Mouse (Mus musculus): ENCODE measurements around the gene Hist1h2bq.

Hist1h2bq gene

DNA sequence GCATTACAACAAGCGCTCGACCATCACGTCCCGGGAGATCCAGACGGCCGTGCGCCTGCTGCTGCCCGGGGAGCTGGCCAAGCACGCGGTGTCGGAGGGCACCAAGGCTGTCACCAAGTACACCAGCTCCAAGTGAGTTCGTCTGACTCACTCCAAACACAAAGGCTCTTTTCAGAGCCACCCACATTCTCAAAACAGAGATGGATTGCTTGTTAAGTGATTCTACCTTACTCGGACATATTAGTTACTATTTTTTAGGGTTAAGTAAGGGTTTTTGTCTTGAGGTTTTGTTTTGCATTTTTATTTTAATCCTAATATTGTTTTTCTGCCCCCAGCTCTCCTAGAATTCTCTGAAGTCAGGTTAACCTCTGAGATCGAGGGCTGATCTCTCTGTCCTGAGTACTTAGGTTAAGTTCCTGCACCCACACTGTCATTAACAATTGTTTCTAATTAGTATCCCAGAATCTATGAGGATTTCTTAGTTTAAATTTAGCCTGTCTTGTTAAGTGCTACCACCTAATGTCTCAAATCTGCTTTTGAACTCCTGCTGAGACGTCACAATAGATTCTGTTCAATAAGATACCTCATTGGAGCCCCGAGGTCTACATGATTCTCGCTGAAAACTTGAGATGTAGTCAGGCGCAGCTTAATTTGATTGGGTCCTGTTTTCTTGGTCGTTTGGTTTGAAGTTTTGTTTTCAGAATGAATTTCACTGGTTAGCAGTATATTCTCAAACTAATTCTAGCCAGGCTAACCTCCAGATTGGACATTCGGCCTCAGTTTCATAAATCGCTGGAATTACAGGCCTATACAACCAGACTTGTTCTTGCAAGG lies 22.0 kb downstream of the Hist1h2bq start:
- DNase-seq = no peak

DNA sequence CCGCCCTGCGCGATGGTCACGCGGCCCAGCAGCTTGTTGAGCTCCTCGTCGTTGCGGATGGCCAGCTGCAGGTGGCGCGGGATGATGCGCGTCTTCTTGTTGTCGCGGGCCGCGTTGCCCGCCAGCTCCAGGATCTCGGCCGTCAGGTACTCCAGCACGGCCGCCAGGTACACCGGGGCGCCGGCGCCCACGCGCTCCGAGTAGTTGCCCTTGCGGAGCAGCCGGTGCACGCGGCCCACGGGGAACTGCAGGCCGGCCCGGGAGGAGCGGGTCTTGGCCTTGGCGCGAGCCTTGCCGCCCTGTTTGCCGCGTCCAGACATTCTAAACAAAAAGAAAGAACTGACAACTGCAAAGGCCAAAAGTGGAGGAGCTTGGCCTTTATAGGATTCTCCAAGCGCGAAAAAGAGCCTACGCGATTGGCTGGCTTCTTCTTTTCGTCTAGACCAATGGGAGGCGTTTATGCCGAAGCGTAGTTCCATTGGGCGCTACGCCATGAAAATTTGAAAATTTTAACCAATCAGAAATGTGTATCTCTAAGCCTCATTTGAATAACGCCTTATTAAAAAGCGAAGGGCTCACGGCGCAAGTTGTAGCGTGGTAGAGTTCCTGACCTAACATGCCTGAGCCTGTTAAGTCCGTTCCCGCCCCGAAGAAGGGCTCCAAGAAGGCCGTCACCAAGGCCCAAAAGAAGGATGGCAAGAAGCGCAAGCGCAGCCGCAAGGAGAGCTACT lies 22.9 kb downstream of the Hist1h2bq start, which contains the start of the genes Hist1h2an and Hist1h2bp:
Gene Hist1h2an, minus strand, starts transcription at position 320 of the 731 bp plus-strand sequence.
Gene Hist1h2bp, plus strand, starts transcription at position 563 of the 731 bp plus-strand sequence.
- DNase-seq = peak; percentile 86

DNA sequence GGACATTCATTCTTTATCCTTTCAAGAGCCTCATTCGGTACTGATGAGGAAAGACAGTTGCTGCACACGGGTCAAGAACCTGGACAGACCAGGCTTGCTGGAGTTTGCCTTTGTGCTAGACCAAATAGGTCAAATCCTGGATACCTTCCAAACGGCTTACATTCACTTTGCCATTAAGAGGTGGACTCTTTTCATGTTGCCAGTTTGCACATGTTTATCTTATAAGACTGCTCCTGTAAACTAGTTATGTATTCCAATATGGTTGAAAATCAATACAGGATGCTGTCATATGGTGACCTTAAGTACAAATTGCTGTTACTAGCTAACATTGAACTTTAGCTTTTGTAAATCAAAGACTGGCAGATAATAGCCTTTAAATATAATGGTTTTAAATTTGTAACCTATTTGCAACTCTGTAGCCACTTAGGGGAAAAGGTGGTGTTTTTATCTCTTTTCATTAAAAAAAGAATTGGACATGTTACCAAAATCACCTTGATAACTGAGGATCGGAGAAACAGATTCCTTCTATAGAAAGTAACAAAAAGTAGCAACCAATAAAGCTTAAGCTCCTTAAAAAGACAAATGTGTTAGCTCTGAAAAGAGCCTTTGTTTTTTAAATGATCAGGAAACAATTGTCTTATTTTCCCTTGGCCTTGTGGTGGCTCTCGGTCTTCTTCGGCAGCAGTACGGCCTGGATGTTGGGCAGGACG lies 23.7 kb downstream of the Hist1h2bq start:
- DNase-seq = no peak

DNA sequence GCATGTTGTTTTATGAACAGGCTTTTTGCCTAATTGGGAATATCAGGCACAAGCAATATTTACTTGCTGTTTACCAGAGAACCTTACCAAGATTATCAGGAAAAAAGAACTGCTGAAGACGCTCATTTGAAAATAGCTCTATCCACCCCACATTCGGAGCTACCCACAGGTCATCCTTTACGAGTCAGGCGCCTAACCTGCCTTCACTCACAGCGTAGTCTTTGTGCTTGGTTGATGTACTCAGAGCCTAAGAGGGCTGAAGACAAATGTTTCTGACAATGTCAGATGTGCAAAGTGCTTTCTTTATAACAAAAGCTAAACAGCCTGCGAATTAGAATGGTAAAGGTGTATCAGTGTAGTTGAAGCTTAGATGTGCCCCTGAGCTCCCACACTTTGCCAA lies 25.7 kb downstream of the Hist1h2bq start:
- no peak for DNase-seq

DNA sequence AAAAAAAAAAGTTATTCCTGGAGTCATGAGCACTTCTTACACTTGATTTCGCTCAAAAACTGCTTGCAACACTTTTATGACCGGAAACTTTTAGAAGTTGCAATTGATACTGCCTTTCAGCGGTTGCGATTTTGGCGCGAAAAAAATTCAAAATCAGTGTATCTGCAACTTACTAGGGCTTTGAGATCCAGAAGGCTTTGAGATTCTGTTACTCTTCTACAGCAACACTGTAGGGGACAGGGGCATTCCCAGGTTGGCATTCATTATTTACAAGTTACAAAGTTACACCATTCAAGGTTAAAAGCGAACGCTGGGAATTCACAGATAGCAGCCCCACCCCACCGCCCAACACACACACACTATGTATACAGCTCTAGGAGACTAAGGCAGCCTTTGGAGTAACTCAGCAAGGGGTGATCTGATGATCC lies 26.2 kb downstream of the Hist1h2bq start:
- DNase-seq = peak; percentile 20

DNA sequence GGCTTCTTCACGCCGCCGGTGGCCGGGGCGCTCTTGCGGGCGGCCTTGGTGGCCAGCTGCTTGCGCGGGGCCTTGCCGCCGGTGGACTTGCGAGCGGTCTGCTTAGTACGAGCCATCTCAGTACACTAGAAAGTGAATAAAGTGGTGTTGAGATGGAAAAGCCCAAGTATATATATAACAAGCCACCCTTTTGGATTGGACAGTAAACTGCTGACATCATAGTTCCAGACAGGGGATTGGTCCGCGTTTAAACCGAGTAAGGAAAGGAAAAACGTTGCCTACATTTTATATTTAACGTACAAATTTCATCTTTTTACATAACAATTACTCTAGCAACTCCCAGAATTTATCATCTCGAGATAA lies 26.8 kb downstream of the Hist1h2bq start, which contains the start of gene Hist1h3i:
Gene Hist1h3i, minus strand, starts transcription at position 116 of the 363 bp plus-strand sequence.
- DNase-seq = peak; percentile 49

DNA sequence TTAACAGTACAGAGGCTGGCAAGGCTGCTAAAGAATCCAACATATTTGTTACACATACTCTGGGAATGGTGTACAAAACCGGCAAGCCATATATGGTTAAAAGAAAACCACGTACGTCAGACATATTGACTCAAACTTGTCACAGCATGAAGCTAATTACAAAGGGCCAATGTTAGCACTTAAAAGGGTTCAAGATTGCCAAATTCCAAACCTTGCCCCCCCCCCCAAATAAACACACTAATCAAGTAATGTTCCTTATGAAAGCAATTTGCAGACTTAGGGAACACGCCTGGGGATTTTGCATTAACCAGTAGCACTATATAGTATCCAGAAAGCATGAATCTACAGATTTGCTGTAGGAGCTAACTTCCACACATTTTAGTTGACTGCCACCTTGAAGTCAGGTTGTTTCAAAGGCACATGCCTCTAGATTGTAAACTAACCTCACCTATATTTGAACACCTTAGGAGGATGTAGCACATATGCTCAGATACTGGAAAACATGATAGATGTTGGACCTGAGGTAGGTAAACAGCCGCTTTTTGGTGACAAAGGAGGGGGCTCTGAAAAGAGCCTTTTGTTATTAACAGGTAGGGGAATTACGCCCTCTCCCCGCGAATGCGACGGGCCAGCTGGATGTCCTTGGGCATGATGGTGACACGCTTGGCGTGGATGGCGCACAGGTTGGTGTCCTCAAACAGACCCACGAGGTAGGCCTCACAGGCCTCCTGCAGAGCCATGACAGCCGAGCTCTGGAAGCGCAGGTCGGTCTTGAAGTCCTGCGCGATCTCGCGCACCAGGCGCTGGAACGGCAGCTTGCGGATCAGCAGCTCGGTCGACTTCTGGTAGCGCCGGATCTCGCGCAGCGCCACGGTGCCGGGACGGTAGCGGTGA lies 27.4 kb downstream of the Hist1h2bq start:
- peak; percentile 24 for DNase-seq

DNA sequence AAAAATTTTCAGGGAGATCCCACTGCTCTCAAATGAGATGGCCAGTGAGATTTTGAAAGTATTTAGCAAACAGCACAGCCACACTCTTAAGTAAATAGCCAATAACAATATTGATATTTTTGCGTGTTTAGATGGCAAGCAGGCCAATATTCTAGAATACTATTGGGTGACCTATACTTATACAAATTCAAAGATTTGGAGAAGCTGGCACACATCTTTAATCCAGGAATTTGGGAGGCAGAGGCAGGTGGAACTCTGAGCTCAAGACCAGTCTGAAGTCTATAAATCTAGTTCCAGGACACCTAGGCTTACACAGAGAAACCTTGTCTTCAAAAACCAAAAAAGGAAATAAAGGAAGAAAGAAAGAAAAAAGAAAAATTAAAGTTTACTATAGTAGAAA lies 28.4 kb downstream of the Hist1h2bq start:
- DNase-seq = no peak

DNA sequence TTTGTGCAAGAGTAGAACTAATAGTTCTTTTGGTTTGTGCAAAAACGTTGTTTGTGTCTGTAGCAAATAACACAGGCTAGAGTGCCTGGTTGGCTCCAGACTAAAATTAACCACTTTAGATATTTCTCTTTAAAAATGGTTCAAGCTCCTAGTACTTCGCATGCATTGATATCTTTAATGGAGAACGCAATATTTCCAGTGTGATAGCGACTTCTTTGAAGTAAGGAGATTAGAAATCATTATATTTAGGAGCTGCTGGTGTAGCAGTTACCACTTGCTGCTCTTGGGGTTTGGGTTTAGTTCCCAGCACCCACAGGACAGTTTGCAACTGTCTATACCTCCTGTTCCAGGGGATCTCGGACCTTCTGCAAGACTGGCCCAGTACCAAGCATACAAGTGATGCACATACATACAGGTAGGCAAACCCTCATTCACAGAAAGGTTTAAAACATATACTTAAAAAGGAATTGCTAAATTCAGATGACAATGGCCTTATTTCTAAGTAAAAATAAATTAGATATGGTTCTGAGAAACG lies 28.9 kb downstream of the Hist1h2bq start:
- no peak for DNase-seq

DNA sequence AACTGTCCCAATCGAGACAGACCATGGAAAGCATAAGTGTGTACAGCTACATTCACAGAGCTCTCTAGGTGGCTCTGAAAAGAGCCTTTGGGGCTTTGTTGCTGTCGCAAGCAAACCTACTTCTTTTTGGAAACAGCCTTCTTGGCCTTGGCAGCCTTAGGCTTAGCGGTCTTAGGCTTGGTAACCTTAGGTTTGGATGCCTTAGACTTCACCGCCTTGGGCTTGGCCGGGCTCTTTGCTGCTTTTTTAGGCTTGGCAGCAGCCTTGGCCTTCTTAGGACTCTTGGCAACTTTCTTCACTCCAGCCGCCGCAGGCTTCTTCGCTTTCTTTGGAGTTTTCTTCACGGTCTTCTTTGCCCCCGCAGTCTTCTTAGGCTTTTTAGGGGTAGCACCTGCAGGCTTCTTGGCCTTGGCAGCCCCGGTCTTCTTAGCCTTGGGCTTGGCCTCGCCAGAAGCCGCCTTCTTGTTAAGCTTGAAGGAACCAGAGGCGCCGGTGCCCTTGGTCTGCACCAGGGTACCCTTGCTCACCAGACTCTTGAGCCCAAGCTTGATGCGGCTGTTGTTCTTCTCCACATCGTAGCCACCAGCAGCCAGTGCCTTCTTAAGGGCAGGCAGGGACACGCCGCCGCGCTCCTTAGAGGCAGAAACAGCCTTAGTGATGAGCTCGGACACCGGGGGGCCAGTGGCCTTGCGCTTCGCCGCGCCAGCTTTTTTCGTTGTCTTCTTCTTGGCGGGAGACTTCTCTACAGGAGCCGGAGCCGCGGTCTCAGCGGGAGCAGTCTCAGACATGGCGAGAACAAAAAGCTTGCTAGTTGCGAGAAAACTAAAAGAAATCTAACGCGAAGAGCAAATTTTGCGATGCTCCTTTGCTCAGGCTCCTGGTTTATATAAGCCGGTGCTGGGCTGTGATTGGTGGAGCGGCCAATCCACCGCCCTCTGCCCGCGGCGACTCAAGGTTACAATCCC lies 29.9 kb downstream of the Hist1h2bq start, which contains the start of gene Hist1h1b:
Gene Hist1h1b, minus strand, starts transcription at position 859 of the 965 bp plus-strand sequence.
- DNase-seq = peak; percentile 72

DNA sequence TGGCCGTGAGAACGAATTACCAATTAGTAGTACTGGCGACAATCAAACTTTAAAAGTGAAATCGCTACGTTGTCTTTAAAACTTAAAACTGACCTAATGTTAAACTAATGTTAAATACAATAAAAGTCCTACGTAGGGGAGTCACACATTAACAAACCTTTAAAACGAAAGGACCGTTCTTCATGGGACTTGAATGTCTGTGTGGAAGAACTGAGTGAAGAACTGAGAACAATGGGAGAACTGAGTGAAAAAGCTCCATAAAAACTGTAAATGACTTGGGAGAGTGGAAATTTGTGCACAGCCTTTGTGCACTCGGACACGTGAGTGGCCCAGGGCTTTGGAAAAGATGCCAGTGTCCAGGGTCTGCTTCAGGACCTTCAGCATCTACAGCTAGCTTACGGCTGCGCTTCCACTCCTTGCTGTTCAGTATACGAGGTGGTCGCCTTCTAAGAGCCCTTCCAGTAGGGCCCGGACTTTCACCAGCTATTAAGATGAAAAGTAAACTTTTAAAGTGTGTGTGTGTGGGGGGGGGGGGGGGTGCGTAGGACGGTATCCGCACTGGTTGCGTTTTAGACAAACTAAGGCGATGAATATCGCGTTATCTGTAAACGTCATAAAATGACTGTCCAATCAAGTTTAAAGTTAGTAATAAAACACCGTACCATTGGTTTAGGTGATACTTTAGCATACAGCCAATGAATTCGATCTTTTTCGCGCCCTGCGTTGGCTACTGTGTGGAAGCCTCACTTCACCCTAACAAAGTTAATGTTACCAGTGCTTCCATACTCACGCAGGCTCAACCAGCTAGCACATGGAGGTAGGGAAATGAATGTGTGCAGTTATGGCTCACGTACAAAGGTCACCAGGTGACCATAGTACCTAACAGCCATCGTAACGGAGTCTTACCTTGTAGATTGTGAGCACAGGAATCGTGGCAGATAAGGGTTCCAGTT lies 30.9 kb downstream of the Hist1h2bq start:
- peak; percentile 57 for DNase-seq

Measured in cerebellum, adult 11 months (tissue).